Mouse (Mus musculus): ENCODE data around the gene Fzd4.

GRCm38 (mm10) chr7:89425803-89426725 lies 21.9 kb downstream of the Fzd4 start:
- TF ChIP-seq CTCF (IDR thresholded peaks at IDR 0.05; ENCODE audit: control insufficient read depth, insufficient read depth, insufficient replicate concordance, low read depth, low read length) (no peak), POLR2A (IDR thresholded peaks at IDR 0.05; ENCODE audit: control insufficient read depth, low read depth, low read length) (no peak)

All from testis, adult 2 months (tissue).